Mouse (Mus musculus): ENCODE data around the gene 1110004F10Rik.
"Not testable (repeated sequence)": the region's sequence is repeated elsewhere in the genome, so short reads cannot be mapped to it uniquely, and the experiment has no call there.

The 1110004F10Rik gene

GRCm38 (mm10) chr7:116039196-116039537 is at the start of gene 1110004F10Rik:
1110004F10Rik (plus strand) TSS chr7:116039397.
- DNase-seq: no peak

- DNase-seq: no peak
Measured at GRCm38 (mm10) chr7:116002726-116003125, 36.5 kb upstream of the 1110004F10Rik start.

DNA sequence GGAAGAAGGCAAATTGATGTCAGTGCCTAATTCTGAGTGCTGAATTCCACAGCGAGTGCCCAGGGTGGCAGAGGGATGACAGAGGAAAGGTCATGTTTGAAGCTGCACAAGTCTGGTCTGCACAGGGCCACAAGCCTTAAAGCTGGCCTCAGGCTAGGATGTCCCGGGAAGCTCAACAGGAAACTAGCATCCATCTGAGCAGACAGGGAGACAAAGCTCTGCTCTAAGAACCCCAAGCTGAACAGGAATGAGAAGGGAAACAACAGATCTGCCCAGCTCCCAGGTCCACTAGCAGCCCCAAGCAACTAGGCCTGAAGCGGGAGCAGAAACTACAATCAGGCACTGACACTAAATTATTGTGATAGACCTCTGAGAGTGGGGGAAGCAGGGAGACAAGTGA is 9.2 kb upstream of the 1110004F10Rik start:
- no peak for DNase-seq

DNA sequence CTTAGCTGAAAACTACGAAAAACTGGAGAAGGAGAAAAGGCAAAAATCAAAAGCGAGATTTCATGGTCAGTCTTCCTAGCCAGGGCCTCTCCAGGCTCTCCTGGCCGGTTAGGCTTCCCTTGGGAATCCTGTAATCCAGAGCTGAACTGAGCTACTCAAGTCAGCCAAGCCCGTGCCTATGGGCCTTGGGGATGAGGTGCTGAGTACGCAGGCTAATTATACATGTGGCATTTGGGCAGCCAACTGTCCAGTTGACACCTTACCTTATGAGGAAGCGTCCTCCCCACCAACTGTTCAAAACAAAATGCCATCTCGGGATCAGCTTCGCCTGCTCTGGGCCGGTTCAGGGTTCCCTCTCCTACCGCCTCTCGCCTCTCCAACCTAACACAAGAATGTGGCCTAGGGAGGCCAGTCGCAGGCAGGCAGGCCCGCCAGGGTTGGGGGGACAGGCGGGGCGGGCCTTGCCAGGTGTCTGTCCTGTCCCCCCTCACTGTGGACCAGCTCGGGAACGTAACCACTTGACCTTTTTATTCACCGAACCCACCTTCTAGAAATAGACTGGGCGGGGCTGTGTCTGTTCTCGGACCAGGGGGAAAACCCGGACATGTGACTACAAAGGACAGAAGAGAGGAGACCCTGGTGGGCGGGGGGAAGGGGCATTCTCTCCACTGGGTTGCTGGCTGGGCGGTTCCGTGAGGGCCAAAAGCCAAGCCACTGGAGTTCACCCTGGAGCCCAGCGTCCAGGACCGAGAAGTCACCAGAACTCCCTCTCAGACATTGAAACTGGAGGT is 8.4 kb upstream of the 1110004F10Rik start:
- no peak for DNase-seq

DNA sequence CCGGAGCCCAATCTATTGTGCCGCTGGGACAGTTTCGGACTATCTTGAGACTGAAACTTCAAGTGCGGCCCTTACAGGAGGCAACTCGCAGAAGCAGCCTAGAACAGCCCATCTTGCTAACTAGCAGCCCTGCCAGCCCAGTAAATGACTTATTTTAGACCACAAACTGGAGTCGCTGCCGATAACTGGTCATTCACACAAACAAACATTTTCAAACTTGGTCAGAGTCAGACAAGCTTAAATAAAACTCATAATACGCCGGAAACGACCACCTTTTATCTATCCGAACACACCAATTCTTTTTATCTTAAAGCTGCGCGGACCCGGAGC is 7.8 kb upstream of the 1110004F10Rik start:
- no peak for DNase-seq

- peak; percentile 13 for DNase-seq
Measured at GRCm38 (mm10) chr7:116031718-116032595, 7.2 kb upstream of the 1110004F10Rik start.

DNA sequence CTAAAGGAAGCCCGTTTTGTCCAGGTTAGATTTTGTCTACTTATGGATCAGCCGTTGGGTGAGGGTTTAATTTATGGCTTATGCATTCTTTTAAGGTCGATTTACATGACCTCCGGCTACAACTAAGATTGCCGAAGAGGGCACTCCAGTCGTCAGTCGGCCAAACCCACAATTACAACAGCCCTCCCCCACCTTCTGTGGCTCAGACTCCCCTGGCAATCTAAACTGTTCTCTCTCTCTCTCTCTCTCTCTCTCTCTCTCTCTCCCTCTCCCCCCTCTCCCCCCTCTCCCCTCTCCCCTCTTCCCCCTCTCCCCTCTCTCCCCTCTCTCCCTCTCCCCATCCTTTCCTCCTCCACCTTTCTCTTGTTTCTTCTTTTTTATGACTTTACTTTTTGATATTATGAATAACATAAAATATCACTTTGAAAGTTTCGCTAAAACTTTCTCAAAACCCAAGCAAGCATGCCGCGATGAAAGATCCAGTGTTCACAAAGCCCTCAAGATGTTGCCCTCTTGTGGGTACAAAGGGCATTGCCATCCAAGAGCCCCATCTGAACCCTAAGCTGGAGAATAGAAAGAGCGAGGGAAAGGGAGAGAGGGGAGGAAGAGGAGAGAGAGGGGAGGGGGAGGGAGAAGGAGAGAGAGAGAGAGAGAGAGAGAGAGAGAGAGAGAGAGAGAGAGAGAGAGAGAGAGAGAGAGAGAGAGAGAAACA is 6.4 kb upstream of the 1110004F10Rik start:
- peak; percentile 62 for DNase-seq

- peak; percentile 5 for DNase-seq
Measured at GRCm38 (mm10) chr7:116033371-116034241, 5.6 kb upstream of the 1110004F10Rik start.

DNA sequence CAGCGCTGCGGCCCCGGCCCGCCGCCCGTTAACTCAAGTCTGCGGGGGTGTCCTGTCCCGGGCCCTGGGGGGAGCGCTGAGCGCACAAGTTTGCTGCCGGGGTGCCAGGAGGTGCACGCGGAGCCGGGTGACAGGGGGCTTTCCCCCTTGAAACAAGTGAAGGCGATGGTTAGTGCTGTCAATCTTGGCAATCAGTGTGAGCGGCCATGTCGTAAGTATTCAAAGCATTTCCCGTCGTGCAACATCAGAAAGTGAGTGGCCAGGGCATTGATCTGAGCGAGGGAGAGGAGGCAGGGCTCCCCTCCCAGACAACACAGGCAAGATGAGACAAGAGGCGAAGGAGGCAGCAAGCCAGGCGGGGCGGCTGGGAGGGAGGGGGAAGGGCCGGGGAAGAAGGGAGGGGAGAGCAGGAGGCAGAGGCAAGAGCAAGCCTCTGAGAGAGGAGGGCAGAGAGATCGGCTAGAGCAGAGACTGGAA is 4.9 kb upstream of the 1110004F10Rik start:
- DNase-seq: no peak

- no peak for DNase-seq
Measured at GRCm38 (mm10) chr7:116035504-116035903, 3.7 kb upstream of the 1110004F10Rik start.

DNA sequence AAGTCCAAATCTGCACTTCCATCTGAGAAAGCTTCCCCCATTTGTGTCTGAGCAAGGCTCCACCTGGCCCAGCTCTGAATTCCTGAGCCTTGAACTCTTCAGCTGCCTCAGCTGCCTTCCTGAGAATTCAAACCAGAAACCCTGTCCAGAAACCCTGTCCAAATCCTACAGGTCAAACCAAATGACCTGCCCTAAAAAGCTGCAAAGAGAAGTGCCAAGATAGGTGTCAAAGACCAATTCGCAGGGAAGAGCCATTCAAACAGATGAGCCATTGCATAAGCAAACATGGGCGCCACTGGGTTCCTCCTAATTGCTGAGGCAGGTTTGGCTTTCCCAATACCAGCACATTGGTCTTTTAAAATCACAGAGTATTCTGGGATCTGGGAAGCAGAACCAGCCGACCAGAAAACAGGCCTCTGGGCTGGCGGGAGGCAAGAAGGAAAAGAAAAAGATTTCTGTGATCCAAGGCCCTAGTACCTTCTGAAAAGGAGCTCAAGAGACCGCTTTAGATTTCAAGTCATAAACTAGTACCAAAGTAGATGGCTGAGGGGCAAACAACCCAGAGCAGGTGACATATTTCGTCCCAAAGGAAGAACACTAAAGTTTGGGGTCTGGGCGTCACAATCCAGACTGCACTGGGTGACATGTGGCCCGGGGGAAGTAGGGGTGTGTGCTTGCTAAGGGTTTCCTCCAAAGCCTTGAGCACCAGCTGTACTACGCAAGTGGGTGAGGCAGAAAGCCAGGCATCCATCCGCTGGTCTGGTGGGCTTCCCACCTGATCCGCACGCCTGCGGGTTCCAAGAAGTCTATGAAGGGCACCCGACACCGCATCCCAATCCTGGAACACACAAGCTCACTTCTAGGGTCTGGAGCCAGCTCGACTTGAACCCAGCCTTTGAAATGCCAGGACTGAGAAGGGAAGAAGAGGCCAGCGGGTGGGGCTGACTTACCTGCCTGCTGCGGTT is 2.3 kb upstream of the 1110004F10Rik start:
- DNase-seq: no peak

GRCm38 (mm10) chr7:116038024-116038423 is 1.2 kb upstream of the 1110004F10Rik start:
- no peak for DNase-seq

DNA sequence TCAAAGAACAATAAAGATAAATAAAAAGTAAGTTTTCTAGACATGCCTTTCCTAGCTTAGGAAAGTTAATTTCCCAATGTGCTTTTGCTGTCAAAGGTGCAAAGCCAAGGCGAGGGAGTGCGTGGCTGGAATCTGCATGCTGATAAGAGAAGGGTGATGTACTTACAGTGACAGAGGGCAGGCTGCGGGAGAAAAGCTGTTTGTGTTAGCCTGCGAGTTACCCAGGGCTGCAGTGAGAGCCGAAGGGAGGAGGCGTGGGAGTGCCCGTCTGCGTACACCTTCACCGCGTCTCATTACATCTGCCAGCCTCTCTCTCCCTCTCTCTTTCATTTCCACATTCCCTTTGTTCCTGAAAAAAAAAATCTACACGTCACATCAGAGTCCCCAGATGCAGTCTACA is 686 bp upstream of the 1110004F10Rik start, which contains the start of gene Sox6:
Gene Sox6, minus strand, starts transcription at position 286 of the 400 bp plus-strand sequence.
- DNase-seq: no peak

GRCm38 (mm10) chr7:116039538-116040466 is 605 bp downstream of the 1110004F10Rik start:
- DNase-seq: peak; percentile 81

- DNase-seq: no peak
Measured at GRCm38 (mm10) chr7:116040470-116041019, 1.3 kb downstream of the 1110004F10Rik start.

GRCm38 (mm10) chr7:116060739-116061138 is 21.5 kb downstream of the 1110004F10Rik start:
- DNase-seq: no peak

GRCm38 (mm10) chr7:116084366-116084765 is 45.2 kb downstream of the 1110004F10Rik start, which contains the start of gene Gm4353:
Gm4353 (minus strand) TSS chr7:116084635.
- DNase-seq: not testable (repeated sequence)

- DNase-seq: peak; percentile 98
Measured at GRCm38 (mm10) chr7:116092710-116093465, 53.7 kb downstream of the 1110004F10Rik start.

GRCm38 (mm10) chr7:116093466-116093850 is 54.3 kb downstream of the 1110004F10Rik start:
- DNase-seq: no peak

All from cerebellum, adult 9-10 months (tissue).